Mouse (Mus musculus) intestine, embryonic 14.5 days (tissue): ENCODE results near the gene Mrpl38. TPM values are rescaled to one million over a fixed set of nuclear protein-coding genes. Genes with fewer than 3 reads are reported as not detected.

Source experiments
- ATAC-seq: fragments of 200-750 bp; cut with Nextera tagmentation; replicated peaks from 2 replicates; pipeline ENCODE4 v1.8.0; 2017; ENCODE audit warnings: low read depth, moderate number of reproducible peaks, moderate TSS enrichment, moderate library complexity; ENCODE audit not compliant: low FRiP score, low TSS enrichment
- DNase-seq: peaks from one replicate; pipeline ENCODE4 v3.0.0-alpha.2; 2018; ENCODE audit warnings: low spot score
- H3K27ac ChIP-seq: fragments of 300-500 bp; sonication (generic); 2 replicates; pipeline ENCODE4 v1.5.1; 2014; ENCODE audit warnings: low read depth, mild to moderate bottlenecking, control low read depth
- H3K27me3 ChIP-seq: fragments of 300-500 bp; sonication (generic); replicated peaks from 2 replicates; pipeline ENCODE4 v1.6.1; 2014; ENCODE audit warnings: low read length, control low read depth; ENCODE audit not compliant: control insufficient read depth, insufficient read depth
- H3K36me3 ChIP-seq: fragments of 300-500 bp; sonication (generic); 2 replicates; pipeline ENCODE4 v1.6.1; 2014; ENCODE audit warnings: low read length, control low read depth; ENCODE audit not compliant: control insufficient read depth, insufficient read depth
- H3K4me1 ChIP-seq: fragments of 300-500 bp; sonication (generic); replicated peaks from 2 replicates; pipeline ENCODE4 v1.6.1; 2014; ENCODE audit warnings: low read length, control low read depth, mixed read lengths; ENCODE audit not compliant: control insufficient read depth, insufficient read depth
- H3K4me2 ChIP-seq: fragments of 300-500 bp; sonication (generic); 2 replicates; pipeline ENCODE4 v1.6.1; 2014; ENCODE audit warnings: low read length
- H3K4me3 ChIP-seq: fragments of 300-500 bp; sonication (generic); 2 replicates; pipeline ENCODE4 v1.5.1; 2014; ENCODE audit warnings: low read depth, low read length, control low read depth, mixed read lengths
- H3K9ac ChIP-seq: fragments of 300-500 bp; sonication (generic); 2 replicates; pipeline ENCODE4 v1.6.1; 2014; ENCODE audit warnings: mild to moderate bottlenecking, low read length
- H3K9me3 ChIP-seq: fragments of 300-500 bp; sonication (generic); 2 replicates; pipeline ENCODE4 v1.6.1; 2016; ENCODE audit warnings: low read length, control low read depth; ENCODE audit not compliant: control insufficient read depth
- WGBS: fragments of 180-500 bp; shearing (Covaris S2); extraction: QIAGEN DNeasy Blood & Tissue Kit; methylation state at CpG from one replicate; pipeline ENCODE4 v1.1.7; 2014; 5-methylcytosine and 5-hydroxymethylcytosine counted together
- polyA plus RNA-seq: library from polyadenylated mRNA; unstranded; fragments of >200 nt; fragmentation: Nextera tagmentation; extraction: Ambion mirVana; gene quantifications from 2 replicates; pipeline ENCODE4 v1.2.1, GENCODE M21; 2014

Mrpl38 gene
- polyA plus RNA-seq, 1 experiment from 2014 or later = 111 TPM

GRCm38 (mm10) chr11:116104006-116104646, 34.5 kb downstream of the Mrpl38 start:
- peaks cover 62% of the 10 kb centered on the region for H3K4me1 ChIP-seq
- H3K4me2 ChIP-seq = 0 out of 2 replicates have a peak overlapping the region, but pooled peaks have one; percentile 7

GRCm38 (mm10) chr11:116103572-116103971, 35.1 kb downstream of the Mrpl38 start:
- Histone ChIP-seq H3K27ac (peak overlapping the region; percentile 60; the same call in 1 of the 2 replicates), H3K9me3 (no peaks in the 10 kb centered on the region), H3K4me3 (no peak overlapping the region), H3K4me1 (peaks cover 63% of the 10 kb centered on the region), H3K36me3 (no peaks in the 10 kb centered on the region), H3K4me2 (no peak overlapping the region), H3K27me3 (peaks cover 19% of the 10 kb centered on the region), H3K9ac (no peak overlapping the region)
- ATAC-seq (no peak), DNase-seq (no peak)
- WGBS = 71% methylated on average over 12 of the region's 12 CpGs

More at GRCm38 (mm10) chr11:116104006-116104646, 34.5 kb downstream of the Mrpl38 start:
- no peak overlapping the region for H3K4me3 ChIP-seq
- ATAC-seq = peak; percentile 50
- H3K27me3 ChIP-seq = peaks cover 24% of the 10 kb centered on the region
- H3K9me3 ChIP-seq = no peaks in the 10 kb centered on the region
- 33% methylated on average over 14 of the region's 14 CpGs for WGBS
- DNase-seq = peak; percentile 74
- H3K36me3 ChIP-seq = no peaks in the 10 kb centered on the region
- peak overlapping the region; percentile 60 for H3K27ac ChIP-seq
- H3K9ac ChIP-seq = no peak overlapping the region

- ATAC-seq (no peak), DNase-seq (no peak)
- peak overlapping the region; percentile 74; the same call in 1 of the 2 replicates for H3K27ac ChIP-seq
- H3K4me2 ChIP-seq = no peak overlapping the region
- no peak overlapping the region for H3K9ac ChIP-seq
- no peaks in the 10 kb centered on the region for H3K36me3 ChIP-seq
- H3K4me1 ChIP-seq = peaks cover 64% of the 10 kb centered on the region
- no peaks in the 10 kb centered on the region for H3K9me3 ChIP-seq
- H3K4me3 ChIP-seq = no peak overlapping the region
- 58% methylated on average over 3 of the region's 4 CpGs for WGBS
- peaks cover 8% of the 10 kb centered on the region for H3K27me3 ChIP-seq
Measured at GRCm38 (mm10) chr11:116102472-116102871, 36.2 kb downstream of the Mrpl38 start.

- WGBS = 24% methylated on average over 11 of the region's 11 CpGs
- peak overlapping the region; percentile 74 for H3K27ac ChIP-seq
- H3K36me3 ChIP-seq = no peaks in the 10 kb centered on the region
- no peak overlapping the region for H3K4me3 ChIP-seq
- ATAC-seq (no peak), DNase-seq (peak; percentile 70)
- peaks cover 3% of the 10 kb centered on the region for H3K27me3 ChIP-seq
- H3K9me3 ChIP-seq = no peaks in the 10 kb centered on the region
- H3K4me1 ChIP-seq = peaks cover 60% of the 10 kb centered on the region
- 0 out of 2 replicates have a peak overlapping the region, but pooled peaks have one; percentile 6 for H3K4me2 ChIP-seq
- peak overlapping the region; percentile 5; the same call in 1 of the 2 replicates for H3K9ac ChIP-seq
Measured at GRCm38 (mm10) chr11:116101931-116102381, 36.7 kb downstream of the Mrpl38 start.

GRCm38 (mm10) chr11:116100839-116101238, 37.8 kb downstream of the Mrpl38 start:
- no peak overlapping the region for H3K4me3 ChIP-seq
- H3K4me1 ChIP-seq = peaks cover 50% of the 10 kb centered on the region
- 68% methylated on average over 7 of the region's 7 CpGs for WGBS
- no peaks in the 10 kb centered on the region for H3K36me3 ChIP-seq
- 0 out of 2 replicates have a peak, but pooled peaks cover 3% of the 10 kb centered on the region for H3K9me3 ChIP-seq
- H3K4me2 ChIP-seq = no peak overlapping the region
- no peak overlapping the region for H3K9ac ChIP-seq
- no peak for DNase-seq
- no peaks in the 10 kb centered on the region for H3K27me3 ChIP-seq
- H3K27ac ChIP-seq = peak overlapping the region; percentile 74; the same call in 1 of the 2 replicates
- no peak for ATAC-seq

- Histone ChIP-seq H3K9ac (no peak overlapping the region), H3K27ac (peak overlapping the region; percentile 74; the same call in 1 of the 2 replicates), H3K4me2 (no peak overlapping the region), H3K27me3 (no peaks in the 10 kb centered on the region), H3K36me3 (no peaks in the 10 kb centered on the region), H3K4me3 (no peak overlapping the region), H3K4me1 (peaks cover 50% of the 10 kb centered on the region), H3K9me3 (0 out of 2 replicates have a peak, but pooled peaks cover 3% of the 10 kb centered on the region)
- no peak for DNase-seq
- no peak for ATAC-seq
- WGBS = 26% methylated on average over 6 of the region's 6 CpGs
Measured at GRCm38 (mm10) chr11:116100385-116100784, 38.3 kb downstream of the Mrpl38 start.

GRCm38 (mm10) chr11:116099462-116099861, 39.2 kb downstream of the Mrpl38 start:
- no peak overlapping the region for H3K27ac ChIP-seq
- no peak for DNase-seq
- ATAC-seq = no peak
- H3K4me2 ChIP-seq = no peak overlapping the region
- no peaks in the 10 kb centered on the region for H3K36me3 ChIP-seq
- WGBS = 86% methylated on average over 6 of the region's 6 CpGs
- H3K27me3 ChIP-seq = no peaks in the 10 kb centered on the region
- no peak overlapping the region for H3K9ac ChIP-seq
- 0 out of 2 replicates have a peak, but pooled peaks cover 3% of the 10 kb centered on the region for H3K9me3 ChIP-seq
- no peak overlapping the region for H3K4me3 ChIP-seq
- H3K4me1 ChIP-seq = peaks cover 49% of the 10 kb centered on the region

GRCm38 (mm10) chr11:116098711-116099460, 39.8 kb downstream of the Mrpl38 start:
- Histone ChIP-seq H3K27me3 (no peaks in the 10 kb centered on the region), H3K4me3 (no peak overlapping the region), H3K27ac (0 out of 2 replicates have a peak overlapping the region, but pooled peaks have one; percentile 14), H3K4me1 (peaks cover 47% of the 10 kb centered on the region), H3K9me3 (0 out of 2 replicates have a peak, but pooled peaks cover 3% of the 10 kb centered on the region), H3K36me3 (no peaks in the 10 kb centered on the region), H3K9ac (no peak overlapping the region), H3K4me2 (no peak overlapping the region)
- WGBS = 60% methylated on average over 14 of the region's 14 CpGs
- ATAC-seq = no peak
- no peak for DNase-seq
